Mouse (Mus musculus): ENCODE data around the gene Pan2.

- no peak for TF ChIP-seq TAL1 (IDR thresholded peaks at IDR 0.05; ENCODE audit: low read length)
- TF ChIP-seq GATA1 (IDR thresholded peaks at IDR 0.05; ENCODE audit: low read length), result no peak
These were observed 66.0 kb downstream of the Pan2 start for GRCm38 (mm10) chr10:128369218-128369543.

All from erythroblast, embryonic 14.5 days (primary cell).